Mouse (Mus musculus) thymus, postnatal 10 days (tissue): Measurements from ENCODE around the gene Nrxn3.

Experiments used
- DNase-seq, 2 experiments: peaks; one replicate each; pipeline ENCODE4 v3.0.0; 2021; ENCODE audit warnings: low spot score in 2 of 2

Nrxn3 gene

DNA sequence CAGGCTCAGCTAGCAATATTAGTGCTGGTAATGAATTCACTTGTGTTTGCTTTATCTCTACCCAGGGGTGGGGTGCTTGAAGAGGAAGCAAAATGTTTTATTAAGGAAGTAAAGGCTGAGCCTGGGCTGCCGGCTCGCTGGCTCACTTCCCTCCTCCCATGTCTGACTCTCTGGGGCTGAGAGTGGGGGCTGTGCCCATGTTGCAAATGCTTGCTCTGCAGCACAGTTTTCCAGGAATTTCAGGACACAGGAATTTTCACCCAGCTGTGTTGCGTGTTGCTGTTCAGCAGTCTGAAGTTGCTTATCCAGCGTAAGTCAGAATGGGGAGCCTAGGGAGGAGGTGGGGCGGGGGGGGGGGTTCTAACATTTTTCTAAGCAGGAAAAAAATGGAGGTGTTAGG is 89.5 kb downstream of the Nrxn3 start:
- no peak for DNase-seq

- DNase-seq, result no peak
Observed at GRCm38 (mm10) chr12:88816865-88817264, 94.2 kb downstream of the Nrxn3 start.

- no peak for DNase-seq
Observed at GRCm38 (mm10) chr12:88818622-88819334, 96.1 kb downstream of the Nrxn3 start.

GRCm38 (mm10) chr12:88819335-88819709 is 96.6 kb downstream of the Nrxn3 start:
- DNase-seq, result no peak

GRCm38 (mm10) chr12:88820131-88820530 is 97.5 kb downstream of the Nrxn3 start:
- DNase-seq, result no peak

DNA sequence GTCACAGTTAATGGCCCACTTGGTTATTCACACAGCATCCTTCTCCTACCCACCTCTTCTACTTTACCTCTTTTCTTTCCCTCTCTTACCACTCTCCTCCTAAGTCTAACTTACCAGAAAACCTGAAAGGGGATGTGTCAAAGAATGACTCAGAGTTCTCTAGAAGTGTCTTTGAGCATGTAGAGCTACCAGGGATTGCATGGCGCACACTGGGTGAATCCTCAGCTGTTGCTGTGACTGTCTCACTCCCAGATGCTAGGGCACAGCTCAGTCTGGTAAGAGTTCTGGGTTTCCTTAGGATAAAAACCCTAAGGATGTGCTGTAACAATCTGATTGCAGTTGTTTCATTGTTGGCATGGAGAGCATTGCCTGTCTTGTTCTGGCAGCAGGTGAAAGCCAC is 108.2 kb downstream of the Nrxn3 start:
- DNase-seq, result no peak

DNA sequence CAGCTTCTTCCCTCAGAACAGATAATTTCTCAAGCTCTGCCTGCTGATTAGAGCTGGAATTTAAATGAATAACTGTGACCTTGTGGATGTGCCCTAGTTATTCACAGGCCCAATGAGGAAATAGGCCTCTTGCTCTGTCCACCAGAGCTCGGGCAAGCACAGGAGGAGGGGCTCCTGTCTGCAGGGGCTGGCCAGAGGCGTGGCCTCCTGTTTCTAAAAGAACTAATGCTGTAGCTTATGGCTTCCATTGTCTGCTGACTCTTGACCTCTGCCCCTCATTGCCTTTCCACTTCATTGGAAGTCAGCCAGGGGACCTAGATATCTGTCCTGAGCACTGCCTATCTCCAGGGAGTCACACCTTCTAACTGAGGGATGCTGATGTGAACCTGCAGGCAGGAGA is 113.1 kb downstream of the Nrxn3 start:
- DNase-seq, result no peak

- DNase-seq, result no peak
Observed at GRCm38 (mm10) chr12:88839724-88840123, 117.0 kb downstream of the Nrxn3 start.

- no peak for DNase-seq
Observed at GRCm38 (mm10) chr12:88841350-88841749, 118.7 kb downstream of the Nrxn3 start.

- no peak for DNase-seq
Observed at GRCm38 (mm10) chr12:88850400-88851179, 127.9 kb downstream of the Nrxn3 start.

GRCm38 (mm10) chr12:88854039-88854438 is 131.4 kb downstream of the Nrxn3 start:
- DNase-seq, result no peak

- DNase-seq, result no peak
Observed at GRCm38 (mm10) chr12:88857701-88858100, 135.0 kb downstream of the Nrxn3 start.

DNA sequence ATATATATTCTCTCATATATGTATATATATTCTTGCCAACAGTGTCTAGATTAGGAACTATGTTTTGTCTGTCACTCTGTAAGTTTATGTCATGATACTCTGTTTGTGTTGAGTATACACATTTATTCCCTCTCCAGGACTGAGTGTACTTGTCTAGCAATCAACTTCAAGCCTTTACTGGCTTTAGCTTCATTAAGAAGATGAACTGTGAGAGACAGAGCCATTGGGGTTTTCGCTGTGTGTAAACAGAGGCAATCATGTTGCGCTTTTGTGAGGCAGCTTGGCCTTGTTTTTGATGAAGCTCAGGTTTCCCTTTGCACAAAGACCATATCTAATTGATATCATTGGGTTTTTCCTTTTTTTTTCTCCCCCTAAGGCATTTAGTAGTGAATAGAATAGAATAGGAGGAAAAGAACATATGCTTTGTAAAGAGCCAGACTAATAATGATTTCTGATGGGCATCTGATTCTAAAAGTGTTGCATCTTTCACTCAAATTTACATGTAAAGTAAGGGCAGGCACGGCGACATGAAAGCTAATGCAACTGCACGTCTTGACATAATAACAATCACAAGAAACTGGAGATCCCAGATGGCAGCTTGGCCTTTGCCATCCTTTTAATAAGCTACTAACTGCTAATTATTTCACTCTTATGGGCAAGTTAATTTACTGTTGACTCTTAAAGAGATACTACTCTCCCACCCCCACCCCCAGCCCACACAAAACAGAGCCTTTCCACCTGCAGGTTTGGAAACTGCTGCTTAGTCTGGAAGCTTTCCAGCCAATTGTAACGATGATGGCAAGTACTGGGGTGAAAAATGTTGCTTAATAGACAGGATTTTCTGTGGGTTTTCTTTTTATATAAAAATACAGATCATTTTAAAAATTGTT is 137.0 kb downstream of the Nrxn3 start:
- DNase-seq, result no peak

DNA sequence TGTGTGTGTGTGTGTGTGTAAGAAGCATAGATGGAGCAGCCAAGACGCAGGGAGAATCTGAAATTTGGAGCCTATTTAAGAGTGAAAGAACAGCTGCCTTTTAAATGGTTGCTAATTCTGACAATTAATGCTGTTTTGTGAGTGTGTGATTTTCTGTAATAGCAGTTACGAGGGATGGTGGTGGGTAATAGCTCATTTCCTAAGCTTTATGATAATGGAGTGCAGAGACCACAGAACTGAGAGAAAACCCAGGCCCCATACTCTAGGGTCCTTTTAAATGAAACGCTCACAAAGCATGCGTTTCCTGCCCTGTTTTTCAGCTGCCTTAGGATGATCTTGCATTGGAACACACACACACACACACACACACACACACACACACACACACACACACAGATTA is 137.7 kb downstream of the Nrxn3 start:
- no peak for DNase-seq

DNA sequence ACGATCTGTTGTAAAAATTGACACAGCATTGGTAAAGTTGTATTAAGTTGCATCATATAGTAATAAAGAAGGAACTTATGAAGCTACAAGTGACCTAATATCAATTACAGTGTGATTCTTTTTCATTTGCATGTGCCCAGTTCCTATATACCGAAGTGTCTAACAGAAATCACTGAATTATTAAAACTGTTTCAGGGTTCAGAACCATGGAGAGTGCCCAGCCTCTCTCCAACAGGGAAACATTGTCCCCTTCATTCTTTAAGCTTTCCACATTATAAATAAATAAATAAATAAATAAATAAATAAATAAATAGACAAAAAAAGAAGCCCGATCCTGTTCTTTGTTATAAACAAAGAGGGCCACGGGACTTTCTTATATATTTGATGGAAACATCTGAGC is 140.4 kb downstream of the Nrxn3 start:
- DNase-seq, result no peak

DNA sequence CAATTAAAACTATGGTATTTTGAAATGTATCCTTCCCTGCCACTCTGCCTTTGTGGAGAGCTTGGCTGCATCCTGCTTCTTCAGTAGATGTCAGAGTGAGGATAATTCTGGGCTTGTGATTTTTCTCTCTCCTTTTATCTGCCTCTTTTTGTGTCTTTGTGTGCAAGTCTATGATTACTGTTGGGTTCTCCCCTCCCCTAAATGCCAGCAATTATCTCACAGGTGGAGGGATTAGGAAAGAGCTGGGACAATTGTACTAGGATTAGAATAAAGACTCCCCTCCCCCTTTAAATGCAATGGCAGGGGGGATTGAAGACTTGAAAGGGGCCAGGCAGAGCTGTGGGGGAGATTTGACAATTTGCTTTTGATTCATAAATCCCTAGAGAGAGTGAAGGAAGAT is 145.6 kb downstream of the Nrxn3 start:
- DNase-seq, result no peak

GRCm38 (mm10) chr12:88897331-88897730 is 174.7 kb downstream of the Nrxn3 start:
- no peak for DNase-seq

DNA sequence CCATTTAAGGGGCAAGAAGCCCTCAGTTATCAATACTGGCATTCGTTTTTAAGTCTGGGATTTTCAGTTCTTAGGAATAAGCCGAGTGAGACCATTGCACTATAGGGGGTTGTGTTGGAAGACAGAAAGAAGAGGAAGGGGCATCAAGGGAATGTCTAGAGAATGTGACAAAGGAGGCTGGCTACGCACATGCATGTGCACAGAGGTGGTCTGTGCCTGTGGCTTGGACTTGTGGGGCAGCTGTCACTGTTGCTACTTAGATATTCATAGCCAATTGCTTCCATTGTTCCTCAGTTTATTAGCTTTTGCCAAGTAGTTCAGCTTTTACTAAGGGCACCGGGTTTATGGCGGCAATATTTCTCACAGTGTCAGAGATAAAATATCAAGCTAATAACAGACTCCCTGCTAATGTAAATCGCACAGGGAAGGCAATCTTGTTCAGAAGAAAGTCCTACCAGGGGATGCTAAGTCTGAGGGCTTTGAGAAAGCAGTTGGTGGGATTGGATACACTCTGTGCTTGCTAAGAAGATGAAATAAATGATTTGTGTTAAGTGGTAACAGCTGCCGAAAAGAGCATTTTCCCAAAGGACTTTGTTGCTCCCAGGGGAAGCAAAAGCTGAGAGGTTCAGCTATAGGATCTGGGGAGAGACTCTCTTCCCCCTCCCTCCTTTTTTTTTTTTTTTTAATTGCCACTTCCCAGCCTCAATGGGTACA is 177.5 kb downstream of the Nrxn3 start:
- DNase-seq, result no peak

DNA sequence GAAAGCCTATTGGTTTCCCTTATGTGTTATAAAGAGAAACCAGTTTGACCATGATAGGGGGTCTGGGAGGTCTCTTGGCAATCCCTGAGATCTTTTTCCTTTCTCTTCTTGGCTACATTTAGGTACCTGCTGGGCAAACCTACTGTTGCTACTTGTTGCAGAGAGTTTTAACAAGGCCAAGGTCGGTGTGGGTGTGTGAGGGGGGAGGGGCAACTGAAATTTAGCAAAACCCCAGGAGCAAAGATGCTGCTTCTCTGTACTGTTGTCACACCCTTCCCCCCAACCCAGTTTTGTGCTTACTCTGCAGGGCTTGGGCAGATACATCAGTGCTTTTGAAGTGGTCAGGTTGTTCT is 178.0 kb downstream of the Nrxn3 start:
- no peak for DNase-seq

- DNase-seq, result no peak
Observed at GRCm38 (mm10) chr12:88910761-88911160, 188.1 kb downstream of the Nrxn3 start.

DNA sequence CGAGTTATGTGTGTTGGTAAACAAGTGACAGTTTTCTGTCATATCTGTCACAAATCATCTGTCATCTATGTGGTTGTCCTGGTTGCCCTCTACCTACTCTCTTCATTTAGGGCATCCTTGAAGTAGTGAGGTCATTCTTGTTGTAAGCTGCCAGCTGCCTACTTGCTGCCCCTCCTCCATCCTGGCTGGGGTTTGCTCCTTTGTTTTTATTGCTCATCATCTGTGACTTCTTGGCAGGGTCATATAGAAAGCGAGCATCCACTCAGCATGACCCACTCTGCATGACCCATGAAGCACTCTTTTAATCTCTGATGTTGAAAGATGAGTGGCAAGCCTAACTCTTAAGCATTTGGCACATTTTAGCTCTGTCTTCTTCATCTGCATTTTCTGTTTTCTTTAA is 194.1 kb downstream of the Nrxn3 start:
- no peak for DNase-seq

- no peak for DNase-seq
Observed at GRCm38 (mm10) chr12:88924896-88925295, 202.2 kb downstream of the Nrxn3 start.
